Mouse (Mus musculus): ENCODE measurements at regions not wholly inside any gene's neighbourhood (a gene's known extent, or its start where the extent isn't known, plus 50 kb on each side); places are given as distances from the start of the nearest gene placed in this dataset.
A peak's percentile ranks its signal among the peaks of the same experiment; 100 is the strongest.

- peak; percentile 38 for DNase-seq (ENCODE audit: low spot score)
Measured at GRCm38 (mm10) chr3:62159031-62159430, 179.1 kb upstream of the Arhgef26 start.

DNA sequence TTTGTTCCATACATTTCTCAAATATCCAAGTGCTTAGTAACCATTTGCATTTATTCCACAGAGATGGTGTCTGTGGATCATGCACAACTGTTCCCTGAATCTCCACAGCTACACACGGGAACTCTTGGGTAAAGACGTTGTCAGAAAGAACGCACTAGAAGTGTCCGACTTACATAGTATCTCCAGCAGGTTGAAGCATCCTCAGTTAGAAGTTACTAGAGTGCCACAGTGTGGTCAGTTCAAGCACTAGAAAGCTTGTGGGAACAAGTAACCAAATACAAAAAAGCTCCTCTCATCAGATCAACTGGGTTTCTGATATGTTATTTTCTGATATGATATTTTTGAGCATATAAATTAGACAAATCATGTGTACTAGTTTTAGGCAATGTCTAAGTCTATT lies 167.5 kb upstream of the Arhgef26 start:
- no peak for DNase-seq (ENCODE audit: low spot score)

GRCm38 (mm10) chr3:62187807-62188509 lies 150.2 kb upstream of the Arhgef26 start:
- no peak for DNase-seq (ENCODE audit: low spot score)

DNA sequence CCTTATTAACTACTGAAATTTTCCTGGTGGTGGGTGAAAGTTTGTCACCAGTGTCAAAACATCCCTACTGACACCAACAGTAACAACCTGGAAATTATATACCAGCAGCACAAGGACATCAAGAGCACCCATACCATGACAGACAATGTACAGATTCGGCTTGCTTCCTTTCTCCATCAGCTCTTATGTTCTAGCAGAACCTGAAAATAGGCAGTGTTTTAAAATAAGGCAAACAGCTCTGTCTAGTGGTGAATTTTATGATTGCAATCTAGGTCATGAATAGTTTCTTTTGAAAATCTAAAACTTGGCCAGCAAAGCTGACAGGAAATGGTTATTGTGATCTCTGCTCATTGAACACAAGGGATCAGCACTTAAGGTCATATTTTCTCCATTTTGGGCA lies 145.7 kb upstream of the Arhgef26 start:
- no peak for DNase-seq (ENCODE audit: low spot score)

GRCm38 (mm10) chr3:62194421-62194820 lies 143.7 kb upstream of the Arhgef26 start:
- no peak for DNase-seq (ENCODE audit: low spot score)

DNA sequence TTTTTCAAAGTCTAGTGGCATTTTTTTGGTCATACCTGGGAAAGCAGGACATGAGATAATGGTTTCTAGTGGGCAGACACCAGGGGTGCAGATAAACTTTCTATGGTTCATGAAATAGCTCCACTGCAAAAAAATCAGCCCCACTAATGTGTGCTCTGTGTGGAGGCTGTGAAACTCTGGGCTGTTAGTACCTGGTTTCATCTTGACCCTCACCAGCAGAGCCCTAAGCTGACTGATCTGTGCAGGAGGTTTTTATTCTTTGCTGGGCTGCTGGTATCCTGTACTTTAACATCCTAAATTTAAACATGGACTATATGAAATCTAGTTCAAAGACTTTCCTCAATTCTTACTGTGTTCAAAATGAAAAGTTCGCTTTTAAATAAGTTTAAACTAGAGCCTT lies 141.5 kb upstream of the Arhgef26 start:
- no peak for DNase-seq (ENCODE audit: low spot score)

GRCm38 (mm10) chr3:62215806-62216205 lies 122.3 kb upstream of the Arhgef26 start:
- DNase-seq (ENCODE audit: low spot score): no peak

DNA sequence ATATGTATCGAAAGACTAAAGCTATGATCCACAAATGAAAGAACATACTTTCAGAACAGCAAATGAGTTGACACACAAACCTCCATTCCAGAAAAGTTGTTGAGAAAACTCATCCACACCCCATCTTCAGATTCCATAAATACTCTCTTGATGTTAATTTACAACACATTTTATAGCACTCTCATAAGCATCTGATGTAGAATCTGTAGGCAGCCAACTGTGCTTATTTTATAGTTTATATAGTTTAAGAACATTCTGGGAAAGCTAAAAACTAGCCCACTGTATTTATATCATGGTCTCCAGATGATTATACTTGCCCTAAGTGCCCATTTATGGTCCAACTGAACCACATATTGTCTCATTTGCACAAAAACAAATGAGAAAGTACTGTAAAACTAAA lies 120.8 kb upstream of the Arhgef26 start:
- no peak for DNase-seq (ENCODE audit: low spot score)

GRCm38 (mm10) chr3:62227697-62228096 lies 110.4 kb upstream of the Arhgef26 start:
- no peak for DNase-seq (ENCODE audit: low spot score)

DNA sequence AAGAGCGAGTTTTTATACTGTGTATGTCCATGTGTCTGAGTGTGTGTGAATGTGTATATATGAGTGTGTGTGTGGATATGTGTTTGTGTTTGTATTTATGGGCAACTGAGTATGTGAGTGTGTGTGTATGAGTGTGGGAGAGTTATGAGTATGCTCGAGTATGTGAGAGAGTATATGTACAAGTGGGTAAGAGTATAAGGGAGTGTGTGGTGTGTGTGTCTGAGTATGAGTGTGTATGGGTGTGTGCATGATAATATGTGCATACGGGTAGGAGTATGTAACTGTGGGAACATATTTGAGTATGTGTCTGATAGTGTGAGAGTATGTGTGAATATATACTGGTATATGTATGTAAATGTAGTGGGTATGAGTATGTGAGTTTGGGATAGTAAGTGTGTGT lies 110.0 kb upstream of the Arhgef26 start:
- no peak for DNase-seq (ENCODE audit: low spot score)

DNA sequence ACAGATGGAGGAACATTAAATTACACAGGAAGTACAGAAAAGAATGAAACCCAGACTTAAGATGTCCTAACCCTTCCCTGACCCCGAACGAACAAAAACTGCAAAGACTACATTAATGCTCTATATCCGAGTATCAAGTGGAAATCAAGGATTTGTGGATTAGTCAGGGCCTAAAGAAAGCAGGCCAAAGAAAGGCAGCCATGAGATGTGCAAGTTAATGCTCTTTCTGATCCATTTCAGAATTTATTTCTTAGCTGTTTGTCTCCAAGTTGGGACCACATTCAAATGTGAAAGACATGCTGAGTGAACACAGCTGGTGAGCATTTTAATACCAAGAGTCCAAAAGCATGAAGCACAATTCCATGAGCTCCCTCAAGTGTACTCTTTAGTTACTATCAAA lies 97.1 kb upstream of the Arhgef26 start:
- DNase-seq (ENCODE audit: low spot score): no peak

- DNase-seq (ENCODE audit: low spot score): no peak
Measured at GRCm38 (mm10) chr3:62271703-62272102, 66.4 kb upstream of the Arhgef26 start.

- no peak for DNase-seq (ENCODE audit: low spot score)
Measured at GRCm38 (mm10) chr3:62278279-62278678, 59.9 kb upstream of the Arhgef26 start.

GRCm38 (mm10) chr3:62280960-62281359 lies 57.2 kb upstream of the Arhgef26 start:
- DNase-seq (ENCODE audit: low spot score): no peak
